Mouse (Mus musculus) layer of hippocampus, adult 9-11 months (tissue): Measurements from ENCODE around the gene Vezt.

Experiments
- DNase-seq: peaks from one replicate; pipeline ENCODE4 v3.0.0; 2022

The Vezt gene

DNA sequence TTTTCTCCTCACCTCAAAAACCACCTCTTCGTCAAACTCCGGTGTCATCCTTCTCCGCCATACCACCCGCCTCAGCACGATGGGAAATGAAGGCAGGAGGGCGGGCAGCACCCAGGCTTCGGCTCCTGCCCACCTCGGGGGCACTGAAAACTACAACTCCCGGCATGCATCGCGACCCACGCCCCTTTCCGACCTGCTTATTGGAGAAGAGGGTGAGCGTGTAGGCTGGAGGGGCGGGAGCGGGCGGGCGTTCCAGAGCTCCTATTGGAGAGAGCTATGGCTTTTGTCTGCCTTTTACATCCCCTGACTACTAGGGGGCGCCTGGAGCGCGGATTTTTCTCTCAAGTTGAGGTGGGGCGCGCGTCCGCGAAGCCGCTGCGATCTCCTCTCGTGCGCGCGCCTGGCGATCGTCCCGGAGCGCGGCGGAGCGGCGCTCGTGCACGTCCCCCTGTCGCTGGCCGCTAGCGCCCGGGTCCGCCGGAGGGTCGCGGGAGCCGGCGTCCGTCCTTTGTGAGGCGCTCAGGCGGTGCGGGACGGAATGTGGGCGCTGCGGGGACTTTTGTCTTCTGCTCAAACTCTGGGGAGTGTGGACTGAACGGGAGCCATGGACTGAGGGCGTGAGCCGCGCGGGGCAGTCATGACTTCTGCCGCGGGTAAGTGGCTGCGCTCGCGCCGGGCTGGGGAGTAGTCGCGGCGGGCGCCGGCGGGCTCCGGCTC is at the start of gene Vezt, which contains the start of gene Fgd6:
Gene Vezt, minus strand, starts transcription at position 160 of the 717 bp plus-strand sequence.
Gene Fgd6, plus strand, starts transcription at position 344 of the 717 bp plus-strand sequence.
- peak; percentile 99 for DNase-seq

DNA sequence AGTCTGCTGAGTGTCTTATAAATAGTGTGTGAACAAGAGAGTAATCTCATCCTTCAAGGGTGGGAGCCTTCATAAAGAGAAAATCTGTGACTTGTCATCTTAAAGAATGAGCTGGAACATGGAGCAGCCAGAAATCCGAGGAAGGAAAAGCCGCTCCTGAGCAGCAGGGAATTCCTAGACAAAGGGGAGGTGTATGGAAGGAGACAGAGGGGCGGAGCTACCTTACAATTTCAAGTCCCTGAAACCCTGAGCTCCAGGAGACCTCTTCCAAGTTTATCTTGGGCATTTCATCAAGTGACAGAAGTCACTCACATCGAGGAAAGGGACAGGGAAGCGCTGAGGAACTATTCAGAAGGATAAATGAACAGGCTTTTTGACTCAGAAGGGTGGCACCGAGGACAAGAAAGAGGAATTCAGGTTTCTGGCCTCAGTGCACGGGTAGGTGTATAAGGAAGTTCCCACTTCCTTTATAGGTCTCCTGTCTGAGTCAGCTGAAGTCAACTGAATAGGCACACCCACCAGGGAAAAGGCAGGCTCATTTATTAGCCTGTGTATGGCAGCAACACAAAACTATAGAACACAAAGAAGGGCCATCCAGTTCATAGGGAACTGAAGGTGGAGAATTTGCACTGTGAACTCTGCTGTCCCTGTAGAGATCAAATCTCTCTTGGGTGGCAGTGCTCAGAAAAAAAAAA is 46.6 kb upstream of the Vezt start:
- no peak for DNase-seq

DNA sequence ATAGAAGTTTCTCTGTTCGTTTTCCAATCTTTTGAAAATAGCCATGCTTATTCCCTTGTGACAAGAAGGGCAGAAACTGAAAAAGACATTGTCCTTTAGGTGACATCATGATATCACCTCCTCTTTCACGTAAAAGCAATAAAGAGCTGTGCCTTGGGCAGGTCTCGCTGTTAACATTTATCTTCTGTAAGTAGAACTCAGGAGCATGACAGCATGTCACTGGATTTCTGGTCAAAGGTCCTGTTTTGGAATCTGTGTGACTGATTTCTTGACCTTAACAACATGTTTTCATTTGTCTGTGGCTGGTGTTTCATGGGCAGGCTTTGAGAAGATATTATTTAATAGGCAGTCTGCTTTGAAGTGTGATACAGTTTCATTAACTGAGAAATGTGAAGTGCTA is 45.1 kb upstream of the Vezt start:
- DNase-seq = no peak

GRCm38 (mm10) chr10:94076966-94077825 is 41.6 kb upstream of the Vezt start:
- no peak for DNase-seq

GRCm38 (mm10) chr10:94072916-94073465 is 37.4 kb upstream of the Vezt start:
- DNase-seq = no peak

GRCm38 (mm10) chr10:94072261-94072915 is 36.8 kb upstream of the Vezt start:
- DNase-seq = no peak

- DNase-seq = no peak
Observed at GRCm38 (mm10) chr10:94071641-94072040, 36.0 kb upstream of the Vezt start.

- DNase-seq = peak; percentile 10
Observed at GRCm38 (mm10) chr10:94068701-94069100, 33.1 kb upstream of the Vezt start.

DNA sequence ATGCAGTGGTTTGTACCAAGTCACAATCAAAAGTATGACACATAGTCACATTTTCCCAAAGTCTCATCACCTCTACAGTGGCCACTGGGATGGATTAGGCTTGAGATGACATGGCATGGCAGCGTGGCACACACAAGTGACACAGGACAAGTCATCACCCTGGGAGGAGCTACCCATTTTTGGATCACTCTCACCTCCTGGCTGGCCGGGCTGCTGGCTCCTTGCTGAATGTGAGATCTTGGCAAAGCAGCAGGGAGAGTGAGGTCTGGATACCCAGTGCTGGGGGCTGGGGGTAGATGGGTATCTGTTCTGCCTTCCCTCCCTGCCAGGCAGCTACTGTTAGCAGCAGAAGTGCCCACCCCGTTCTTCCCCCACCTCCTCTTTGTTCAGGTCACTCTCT is 31.3 kb upstream of the Vezt start:
- no peak for DNase-seq

DNA sequence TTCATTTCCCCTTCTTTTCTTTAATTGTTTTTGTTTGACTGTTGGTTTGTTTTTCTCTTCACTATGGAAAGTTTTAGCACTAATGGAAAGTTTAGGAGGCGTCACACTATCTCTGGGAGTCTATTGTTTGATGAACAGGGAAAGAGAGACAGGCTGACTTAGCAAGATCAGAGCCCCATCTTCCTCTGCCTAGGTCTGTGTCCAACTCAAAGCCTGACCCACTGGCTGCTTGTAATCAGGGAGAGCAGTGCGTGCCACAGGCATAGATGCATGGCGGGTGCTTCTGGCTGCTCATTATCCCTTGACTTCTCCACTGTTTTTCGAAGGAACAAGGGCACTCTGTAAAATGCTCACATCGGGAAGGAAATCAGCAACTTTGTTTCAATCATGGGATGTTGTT is 26.7 kb upstream of the Vezt start:
- no peak for DNase-seq

DNA sequence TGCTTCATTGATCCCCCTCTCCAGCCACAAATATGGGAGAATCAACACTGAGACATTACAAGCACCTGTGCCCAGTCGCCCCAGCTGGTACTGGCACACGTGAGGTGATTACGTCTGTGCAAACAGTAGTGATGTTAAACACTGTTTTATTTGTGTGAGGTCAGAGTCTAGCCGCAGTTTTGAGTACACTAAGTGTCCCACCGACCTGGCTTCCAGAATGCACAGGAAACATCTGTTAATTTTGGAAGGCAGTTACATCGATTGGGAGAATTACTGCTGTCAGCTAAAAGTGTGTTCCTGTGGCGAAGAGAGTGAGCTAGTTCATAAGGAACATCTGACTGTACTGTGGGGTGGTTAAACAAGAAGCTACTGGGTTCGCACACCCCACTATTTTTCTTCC is 24.6 kb upstream of the Vezt start:
- no peak for DNase-seq

GRCm38 (mm10) chr10:94059618-94060055 is 24.0 kb upstream of the Vezt start:
- DNase-seq = no peak

DNA sequence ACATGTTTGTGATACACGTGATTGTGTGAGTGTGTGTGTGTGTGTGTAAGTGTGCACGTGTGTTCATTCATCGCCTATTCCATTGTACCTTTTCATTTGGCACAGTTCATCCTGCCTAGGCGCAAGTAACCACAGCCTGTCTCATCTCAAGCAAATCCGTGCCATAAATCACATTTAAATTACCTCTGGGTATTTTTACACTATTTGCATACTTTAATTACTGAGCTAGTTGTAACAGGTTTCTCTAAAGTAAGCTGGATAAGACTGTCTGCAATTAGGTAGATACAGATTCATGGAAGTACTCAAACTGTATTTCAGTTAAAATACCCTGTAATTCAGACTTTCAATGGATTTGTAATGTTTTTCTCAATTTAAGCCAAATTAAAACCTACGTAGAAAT is 20.9 kb upstream of the Vezt start:
- no peak for DNase-seq

DNA sequence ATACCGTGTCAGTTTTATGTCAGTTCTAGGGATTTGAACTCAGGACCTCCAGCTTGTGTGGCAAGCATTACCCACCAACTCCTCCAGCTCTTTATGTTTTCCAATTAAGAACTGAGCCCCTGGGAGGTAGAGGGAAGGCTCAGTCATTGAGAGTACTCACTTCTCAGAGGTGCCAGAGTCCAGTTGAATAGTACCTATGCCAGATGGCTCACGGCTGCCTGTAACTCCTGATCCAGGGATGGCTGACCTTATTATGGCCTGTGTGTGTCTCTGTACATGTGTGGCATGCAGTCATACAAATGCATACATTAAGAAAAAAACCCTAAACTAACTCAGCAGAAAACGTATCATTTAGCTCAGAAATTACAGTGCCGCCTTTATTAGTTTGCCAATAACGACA is 15.1 kb upstream of the Vezt start:
- no peak for DNase-seq

DNA sequence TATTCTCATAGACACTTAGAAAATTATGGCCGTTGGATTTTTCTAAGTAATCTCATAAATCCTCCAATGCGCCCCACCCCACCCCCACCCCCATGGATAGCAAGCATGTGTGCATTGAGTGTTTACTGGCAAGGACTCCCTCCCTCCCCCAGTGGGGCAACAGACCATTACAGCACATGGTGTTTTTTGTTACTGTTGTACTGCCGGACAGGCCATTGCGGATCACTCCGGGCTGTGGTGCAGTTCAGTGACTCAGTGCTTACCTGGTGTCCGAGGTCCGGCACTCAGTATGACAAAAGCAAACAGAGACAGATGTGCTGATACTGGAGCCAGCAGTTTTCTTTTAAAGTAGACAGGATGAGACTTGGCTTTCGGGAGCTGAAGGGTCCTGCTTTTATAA is 13.5 kb upstream of the Vezt start:
- DNase-seq = no peak

- DNase-seq = no peak
Observed at GRCm38 (mm10) chr10:94047845-94048559, 12.4 kb upstream of the Vezt start.

DNA sequence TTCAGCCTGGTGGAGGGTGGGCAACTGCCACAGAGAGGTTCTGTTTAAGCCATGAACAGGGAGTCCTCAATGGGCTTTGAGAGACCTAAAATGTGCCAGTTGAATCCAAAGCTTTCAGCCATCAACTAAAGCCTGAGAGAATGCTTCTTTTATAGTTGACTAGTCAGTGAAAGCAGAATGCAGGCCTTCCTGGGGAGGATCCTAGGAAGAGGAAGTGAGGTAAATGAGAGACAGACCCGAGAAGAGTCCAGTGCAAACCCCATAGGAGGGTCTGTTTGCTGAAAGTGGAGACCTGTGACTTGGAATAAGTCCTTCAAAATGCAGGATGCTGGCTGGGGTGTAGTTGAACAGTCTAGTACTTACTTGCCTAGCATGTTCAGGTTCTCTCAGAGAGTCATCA is 11.4 kb upstream of the Vezt start:
- DNase-seq = no peak

GRCm38 (mm10) chr10:94045301-94045700 is 9.7 kb upstream of the Vezt start:
- no peak for DNase-seq

DNA sequence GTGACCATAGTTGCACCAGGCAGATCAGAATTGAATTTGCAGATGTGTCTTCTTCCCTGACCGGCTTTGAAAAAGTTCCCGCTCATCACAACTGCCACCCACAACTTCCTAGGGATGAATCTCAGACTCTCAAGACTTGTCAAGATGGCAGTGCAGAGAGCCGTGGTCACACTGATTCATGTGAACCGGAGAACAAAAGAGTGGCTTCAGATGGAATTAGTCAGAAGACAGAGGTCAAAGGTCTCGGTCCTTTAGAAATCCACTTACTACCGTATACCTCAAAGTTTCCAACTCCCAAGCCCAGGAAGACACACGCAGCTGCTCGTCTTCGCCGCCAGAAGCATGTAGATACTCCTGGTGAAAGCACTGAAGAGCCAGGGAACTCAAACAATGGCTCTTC is 8.3 kb upstream of the Vezt start:
- DNase-seq = no peak

DNA sequence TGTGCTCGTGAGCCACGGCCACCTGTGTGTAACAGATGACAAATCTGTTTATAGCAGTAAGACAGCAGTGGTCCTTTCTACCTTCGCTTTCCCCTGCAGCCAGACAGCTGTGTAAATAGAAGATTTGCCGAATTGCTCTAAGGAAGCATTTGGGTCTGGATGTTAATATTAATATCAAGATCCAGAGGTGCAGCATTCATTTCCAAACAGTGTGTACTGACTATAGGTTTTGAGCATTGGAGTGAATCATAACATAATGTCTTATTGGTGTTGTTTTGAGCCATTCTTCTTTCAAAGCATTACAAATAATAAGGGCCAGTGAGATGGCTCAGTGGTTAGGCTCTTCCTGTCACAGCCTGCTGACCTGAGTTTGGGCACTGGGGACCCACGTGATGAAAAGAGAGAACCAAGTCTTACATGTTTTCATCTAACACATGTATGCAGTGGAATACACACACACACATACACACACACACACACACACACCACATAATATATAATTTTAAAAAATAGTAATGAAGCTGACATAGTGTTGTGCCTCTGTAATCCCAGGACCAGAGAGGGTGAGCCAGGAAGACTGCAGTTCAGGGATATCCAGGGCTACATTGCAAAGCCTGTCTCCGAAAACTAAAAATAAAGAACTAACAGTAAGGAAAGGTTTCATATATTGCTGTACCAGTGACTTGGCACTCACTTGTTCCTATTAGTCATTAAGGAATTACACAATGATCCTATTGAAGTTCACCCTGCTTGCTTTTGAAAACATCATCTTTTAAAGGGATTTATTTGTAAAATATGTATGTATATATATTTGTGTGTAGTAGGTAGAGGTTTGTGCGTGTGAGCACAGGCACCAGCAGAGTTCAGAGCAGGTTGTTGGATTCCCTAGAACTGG is 3.0 kb upstream of the Vezt start:
- no peak for DNase-seq

GRCm38 (mm10) chr10:94037596-94037995 is 2.0 kb upstream of the Vezt start:
- DNase-seq = no peak
